Mouse (Mus musculus): ENCODE measurements around the gene Ints1. TPM values are rescaled to one million over a fixed set of nuclear protein-coding genes. Genes with fewer than 3 reads are reported as not detected.
A peak's percentile ranks its signal among the peaks of the same experiment; 100 is the strongest.

Gene Ints1
- total and polyA plus RNA-seq, 3 experiments: 77.9 to 89.2 TPM; not detected in 1

DNA sequence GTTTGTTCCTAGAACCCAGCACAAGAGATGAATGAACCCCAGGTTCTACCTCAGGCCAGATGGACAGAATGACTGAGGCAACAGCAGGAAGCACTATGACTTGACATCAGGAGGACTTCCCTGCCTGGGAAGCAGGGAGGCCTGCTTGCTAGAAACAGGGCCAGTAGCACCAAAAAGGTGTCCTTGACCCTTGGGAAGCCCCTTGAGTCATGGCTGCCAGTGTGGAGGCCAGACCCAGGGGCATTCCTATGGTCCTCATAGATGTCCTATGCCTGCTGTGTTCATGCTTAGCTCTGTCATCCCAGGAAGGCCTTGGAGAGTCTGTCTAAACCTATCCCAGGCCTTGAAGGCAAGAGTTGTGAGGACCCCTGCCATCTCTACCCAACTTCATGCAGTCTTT is 41.0 kb upstream of the Ints1 start (continued):
- TF ChIP-seq POLR2AphosphoS5 (IDR thresholded peaks at IDR 0.05; ENCODE audit: borderline replicate concordance, low read depth, low read length): no peak
- no peak for TF ChIP-seq MYB (IDR thresholded peaks at IDR 0.05; ENCODE audit: low read depth, low read length)
- no peak for TF ChIP-seq ZC3H11A (IDR thresholded peaks at IDR 0.05; ENCODE audit: low read depth, low read length)

DNA sequence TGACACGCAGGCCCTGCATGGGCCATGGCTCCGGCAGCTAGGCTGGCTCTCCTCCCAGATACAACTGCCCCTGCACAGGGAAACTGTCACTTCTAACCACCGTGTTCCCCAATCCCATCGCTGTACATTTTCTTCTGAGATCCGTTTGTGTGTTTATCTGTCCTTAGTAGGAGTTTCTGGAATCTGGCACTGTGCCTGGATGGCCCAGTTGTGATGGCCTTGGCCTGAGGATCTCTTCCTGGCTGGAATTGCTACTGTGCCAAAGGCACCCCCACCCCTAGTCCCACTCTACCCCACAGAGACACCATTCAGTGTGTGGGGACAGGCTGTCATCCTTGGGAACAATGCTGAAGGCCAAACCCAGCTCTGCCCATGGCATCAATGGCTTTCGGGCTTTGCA is 40.5 kb upstream of the Ints1 start:
- TF ChIP-seq ETS1 (IDR thresholded peaks at IDR 0.05; ENCODE audit: low read depth, low read length) (no peak), ZC3H11A (IDR thresholded peaks at IDR 0.05; ENCODE audit: low read depth, low read length) (no peak), HCFC1 (IDR thresholded peaks at IDR 0.05; ENCODE audit: low read depth, low read length) (no peak), RCOR1 (IDR thresholded peaks at IDR 0.05; ENCODE audit: low read depth, low read length) (no peak), CTCF (IDR thresholded peaks at IDR 0.05 in 2 of 3, conservative IDR thresholded peaks at IDR 0.05 in 1 of 3; ENCODE audit: control insufficient read depth in 1 of 3, insufficient read depth in 1 of 3, low read depth in 2 of 3, low read length in 3 of 3, poor library complexity in 1 of 3, severe bottlenecking in 1 of 3) (no peak), TBP (IDR thresholded peaks at IDR 0.05; ENCODE audit: low read depth, low read length) (no peak), POLR2A (IDR thresholded peaks at IDR 0.05; ENCODE audit: control insufficient read depth in 1 of 2, insufficient read depth in 1 of 2, low read depth in 1 of 2, low read length in 2 of 2, poor library complexity in 1 of 2) (no peak)
- peaks cover 0 to 8% of the 10 kb centered on the region in 2 experiments; a peak in 2 of 4 replicates for H3K36me3 ChIP-seq (ENCODE audit: control insufficient read depth in 1 of 2, insufficient read depth in 2 of 2, low read length in 2 of 2)
- H3K27ac ChIP-seq (ENCODE audit: control insufficient read depth, low read depth, low read length): peak overlapping the region; percentile 11; the same call in 1 of the 2 replicates
- DNase-seq (ENCODE audit: low read depth, low spot score): no peak
- H3K9ac ChIP-seq (ENCODE audit: control insufficient read depth, low read depth, low read length, poor library complexity, severe bottlenecking): no peak overlapping the region
- H3K4me3 ChIP-seq (ENCODE audit: control insufficient read depth in 1 of 2, insufficient read depth in 1 of 2, low read depth in 2 of 2, low read length in 2 of 2): no peak overlapping the region
- no peaks in the 10 kb centered on the region for H3K9me3 ChIP-seq (replicated peaks; ENCODE audit: insufficient read depth, low read length)
- no peaks in the 10 kb centered on the region for H3K79me2 ChIP-seq (ENCODE audit: control insufficient read depth, insufficient read depth, low read length, poor library complexity)
- H3K27me3 ChIP-seq (ENCODE audit: control insufficient read depth in 1 of 2, insufficient read depth in 2 of 2, low read length in 2 of 2): no peaks in the 10 kb centered on the region
- peaks cover 2 to 29% of the 10 kb centered on the region in 2 experiments; a peak in 3 of 4 replicates for H3K4me1 ChIP-seq (ENCODE audit: control insufficient read depth in 1 of 2, insufficient read depth in 2 of 2, low read length in 2 of 2)

DNA sequence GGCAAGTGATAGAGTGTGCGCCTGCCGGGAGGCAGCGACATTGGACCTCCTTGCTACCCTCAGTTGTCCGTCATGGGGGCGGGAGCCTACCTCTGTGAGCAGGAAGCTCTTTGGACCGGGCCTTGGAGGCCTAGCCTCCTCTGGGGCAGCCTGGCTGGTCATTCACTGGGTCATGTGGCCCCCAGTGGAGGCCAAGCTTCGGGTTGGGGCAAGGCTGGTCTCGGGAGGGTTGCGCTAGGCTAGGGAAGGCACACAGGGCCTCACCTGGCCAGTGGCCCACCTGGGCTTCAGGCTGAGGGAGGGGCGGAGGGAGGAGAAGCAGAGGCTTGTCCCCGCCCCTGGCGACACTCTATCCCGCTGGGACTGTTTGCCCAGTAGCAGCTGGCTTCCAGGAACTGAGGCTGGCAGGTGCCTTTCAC is 38.5 kb upstream of the Ints1 start:
- peaks cover 0 to 8% of the 10 kb centered on the region in 2 experiments; a peak in 2 of 4 replicates for H3K36me3 ChIP-seq (ENCODE audit: control insufficient read depth in 1 of 2, insufficient read depth in 2 of 2, low read length in 2 of 2)
- no peaks in the 10 kb centered on the region for H3K79me2 ChIP-seq (ENCODE audit: control insufficient read depth, insufficient read depth, low read length, poor library complexity)
- TF ChIP-seq MAZ (IDR thresholded peaks at IDR 0.05; ENCODE audit: low read depth, low read length): no peak
- no peak for TF ChIP-seq RAD21 (IDR thresholded peaks at IDR 0.05; ENCODE audit: low read depth, low read length)
- TF ChIP-seq E2F4 (IDR thresholded peaks at IDR 0.05; ENCODE audit: borderline replicate concordance, low read depth, low read length): no peak
- no peak for TF ChIP-seq ZKSCAN1 (IDR thresholded peaks at IDR 0.05; ENCODE audit: low read depth, low read length)
- no peak for TF ChIP-seq TCF12 (IDR thresholded peaks at IDR 0.05; ENCODE audit: low read depth, low read length)
- TF ChIP-seq NELFE (IDR thresholded peaks at IDR 0.05; ENCODE audit: low read depth, low read length): no peak
- no peak for TF ChIP-seq HCFC1 (IDR thresholded peaks at IDR 0.05; ENCODE audit: low read depth, low read length)
- no peak for TF ChIP-seq POLR2A (IDR thresholded peaks at IDR 0.05; ENCODE audit: control insufficient read depth in 1 of 2, insufficient read depth in 1 of 2, low read depth in 1 of 2, low read length in 2 of 2, poor library complexity in 1 of 2)
- TF ChIP-seq TAL1 (IDR thresholded peaks at IDR 0.05; ENCODE audit: low read length): no peak
- no peak for TF ChIP-seq ELF1 (IDR thresholded peaks at IDR 0.05; ENCODE audit: low read depth, low read length)
- no peak for TF ChIP-seq BHLHE40 (IDR thresholded peaks at IDR 0.05; ENCODE audit: borderline replicate concordance, low read depth, low read length)
- TF ChIP-seq EP300 (IDR thresholded peaks at IDR 0.05; ENCODE audit: low read depth in 1 of 2, low read length in 2 of 2): no peak
- TF ChIP-seq USF1 (IDR thresholded peaks at IDR 0.05; ENCODE audit: low read depth, low read length): no peak
- TF ChIP-seq MEF2A (IDR thresholded peaks at IDR 0.05; ENCODE audit: extremely low read depth, insufficient replicate concordance, low read depth, low read length, poor library complexity, severe bottlenecking): no peak
- no peak for TF ChIP-seq KAT2A (conservative IDR thresholded peaks at IDR 0.05; ENCODE audit: low read depth, low read length)
- no peak for TF ChIP-seq MAFK (IDR thresholded peaks at IDR 0.05; ENCODE audit: borderline replicate concordance, low read depth, low read length)
- TF ChIP-seq POLR2AphosphoS5 (IDR thresholded peaks at IDR 0.05; ENCODE audit: borderline replicate concordance, low read depth, low read length): no peak
- no peak for TF ChIP-seq GABPA (IDR thresholded peaks at IDR 0.05; ENCODE audit: low read depth, low read length)
- TF ChIP-seq SMC3 (IDR thresholded peaks at IDR 0.05; ENCODE audit: low read depth, low read length): no peak
- no peak for TF ChIP-seq CHD1 (IDR thresholded peaks at IDR 0.05; ENCODE audit: low read depth, low read length)
- H3K4me1 ChIP-seq (ENCODE audit: control insufficient read depth in 1 of 2, insufficient read depth in 2 of 2, low read length in 2 of 2): peaks cover 2 to 29% of the 10 kb centered on the region in 2 experiments; a peak in 3 of 4 replicates
- no peak for DNase-seq (ENCODE audit: low read depth, low spot score)
- no peak overlapping the region for H3K4me3 ChIP-seq (ENCODE audit: control insufficient read depth in 1 of 2, insufficient read depth in 1 of 2, low read depth in 2 of 2, low read length in 2 of 2)
- H3K27me3 ChIP-seq (ENCODE audit: control insufficient read depth in 1 of 2, insufficient read depth in 2 of 2, low read length in 2 of 2): no peaks in the 10 kb centered on the region
- no peak overlapping the region for H3K27ac ChIP-seq (ENCODE audit: control insufficient read depth, low read depth, low read length)
- no peaks in the 10 kb centered on the region for H3K9me3 ChIP-seq (replicated peaks; ENCODE audit: insufficient read depth, low read length)
- no peak overlapping the region for H3K9ac ChIP-seq (ENCODE audit: control insufficient read depth, low read depth, low read length, poor library complexity, severe bottlenecking)

All from MEL (cell line).